Mouse (Mus musculus) testis, adult 10 weeks (tissue): Measurements from ENCODE around the gene Gm11027. TPM values are rescaled to one million over a fixed set of nuclear protein-coding genes. Genes with fewer than 3 reads are reported as not detected.

Experiments
- polyA plus RNA-seq: library from polyadenylated mRNA; stranded (reverse); fragments of 350-450 nt; fragmentation: Illumina TruSeq; extraction: RNeasy Lipid Tissue Mini Kit (QIAGEN cat#74804); gene quantifications from one replicate; pipeline ENCODE4 v1.2.3, GENCODE M21; 2014; ENCODE audit warnings: low read depth, low replicate concordance

Gm11027 gene
- not detected for polyA plus RNA-seq

DNA sequence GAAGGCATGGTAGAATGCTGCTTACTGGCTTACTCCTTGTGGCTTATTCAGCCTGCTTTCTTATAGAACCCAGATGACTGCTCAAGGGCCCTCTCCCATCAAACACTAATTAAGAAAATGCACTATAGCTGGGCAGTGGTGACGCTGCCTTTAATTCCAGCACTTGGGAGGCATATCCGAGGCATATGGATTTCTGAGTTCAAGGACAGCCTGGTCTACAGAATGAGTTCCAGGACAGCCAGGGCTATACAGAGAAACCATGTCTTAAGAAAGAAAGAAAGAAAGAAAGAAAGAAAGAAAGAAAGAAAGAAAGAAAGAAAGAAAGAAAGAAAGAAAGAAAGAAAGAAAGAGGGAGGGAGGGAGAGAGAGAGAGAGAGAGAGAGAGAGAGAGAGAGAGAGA is at the start of gene Gm11027:
TSS of gene Gm11027 (plus strand) at position 301 of the 400 bp plus-strand sequence.

DNA sequence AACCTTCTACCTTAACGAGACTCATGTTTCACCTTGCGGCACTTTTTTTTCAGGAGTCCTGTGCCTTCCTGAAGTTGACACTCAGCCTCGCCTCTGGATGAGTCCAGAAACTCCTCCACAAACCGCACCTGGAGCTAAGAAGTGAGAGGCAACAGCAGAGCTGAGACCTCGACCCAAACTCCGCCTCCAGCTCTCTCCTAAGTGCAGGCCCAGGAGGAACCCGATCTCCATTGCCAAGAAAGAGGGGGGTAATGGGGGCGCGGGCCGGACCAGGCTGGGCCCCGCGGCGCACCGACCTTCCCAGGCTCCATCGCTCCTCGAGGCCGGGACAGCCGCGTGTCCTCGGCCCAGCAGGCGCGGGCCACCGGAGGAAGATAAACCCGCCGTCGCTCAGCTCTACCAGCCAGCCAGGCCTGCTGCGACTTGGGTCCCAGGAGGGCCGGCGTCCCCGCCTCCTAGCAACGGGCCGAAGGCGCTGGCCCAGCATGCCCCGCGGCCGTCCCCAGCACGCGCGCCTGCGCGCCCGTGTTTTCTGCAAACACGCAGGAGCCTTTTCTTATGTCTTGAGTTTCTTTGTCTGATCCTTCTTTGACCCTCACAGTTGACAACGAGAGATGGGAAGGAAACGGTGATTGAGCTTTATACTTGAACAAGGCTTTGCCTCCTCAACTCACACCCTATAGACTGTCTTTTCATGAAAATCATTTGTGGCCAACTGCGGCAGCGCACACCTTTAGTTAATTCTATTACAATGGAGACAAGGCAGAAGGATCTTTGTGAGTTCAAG is 12.4 kb upstream of the Gm11027 start, which contains the start of gene Wdr60:
TSS of gene Wdr60 (minus strand) at position 468 of the 787 bp plus-strand sequence.

DNA sequence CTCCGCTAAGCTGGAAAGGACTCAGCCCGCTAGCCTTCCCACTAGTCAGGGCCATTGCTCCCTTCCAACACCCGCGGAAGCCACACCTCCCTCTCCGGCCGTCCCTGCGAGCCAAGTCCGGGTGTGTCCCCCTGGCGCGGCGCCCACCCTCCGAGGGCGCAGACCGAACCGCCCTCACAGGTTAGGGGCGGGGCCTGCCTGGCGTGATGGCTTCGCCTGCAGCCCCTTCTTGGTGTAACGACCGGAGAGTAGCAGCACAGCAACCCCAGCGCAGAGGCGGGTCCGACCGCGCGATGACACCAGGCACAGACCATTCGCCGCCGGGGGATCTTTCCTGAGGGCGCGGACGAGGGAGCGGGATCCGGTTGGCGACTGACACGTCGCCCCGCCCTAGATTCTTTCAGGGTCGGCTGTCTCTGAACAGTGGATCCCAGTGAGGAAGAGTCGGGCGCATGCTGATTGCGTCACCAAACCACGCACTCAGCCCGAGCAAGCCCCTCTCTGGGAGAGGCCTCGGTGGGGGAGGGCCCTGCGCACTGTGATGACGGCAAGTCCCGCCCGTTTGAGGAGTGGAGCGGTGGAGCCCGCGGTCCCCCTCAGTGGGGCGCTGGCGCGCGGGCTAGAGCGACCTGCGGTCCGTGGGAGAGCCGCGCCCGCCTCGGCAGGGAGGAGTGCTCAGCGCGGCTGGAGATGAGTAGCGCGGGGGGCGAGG is 5.6 kb downstream of the Gm11027 start, which contains the start of gene Esyt2:
TSS of gene Esyt2 (plus strand) at position 544 of the 712 bp plus-strand sequence.

Other genes with a start within 250 kb of the Gm11027 start
- 66.1 TPM for gene Zfp386, start 227.7 kb upstream of the Gm11027 start, polyA plus RNA-seq
- gene Vipr2, start 197.7 kb upstream of the Gm11027 start, polyA plus RNA-seq, result not detected
- 88.4 TPM for gene Wdr60, start 12.4 kb upstream of the Gm11027 start, polyA plus RNA-seq
- gene Esyt2, start 5.8 kb downstream of the Gm11027 start, polyA plus RNA-seq, result 30.8 TPM
- 42.0 TPM for gene Ncapg2, start 130.0 kb downstream of the Gm11027 start, polyA plus RNA-seq
- gene Ptprn2, start 210.3 kb downstream of the Gm11027 start, polyA plus RNA-seq, result 0.63 TPM